ENCODE assay signal across 25 mouse cellular contexts in the genomic region with DNA sequence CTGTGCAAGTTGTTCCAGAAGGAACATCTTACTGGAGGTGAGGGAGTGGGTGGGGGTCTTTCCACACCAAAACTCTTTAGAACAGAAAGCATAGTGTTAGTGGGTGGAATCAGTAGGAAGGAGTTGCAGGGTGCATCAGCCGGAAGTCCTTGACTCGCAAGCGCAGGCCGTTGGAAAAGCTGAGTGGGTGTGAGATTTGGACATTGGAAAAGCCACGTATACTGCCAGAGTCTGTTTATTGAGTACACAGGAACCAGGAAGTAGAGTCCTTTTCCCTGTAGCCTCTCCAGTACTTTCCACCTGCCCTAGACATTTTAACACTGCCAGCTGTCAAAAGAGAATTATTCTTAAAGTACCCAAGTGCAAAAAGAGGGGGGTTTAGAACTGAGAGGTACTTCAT.
"Had no signal": no experiment of that assay in that cellular context is flagged by ENCODE, and none has a peak within 500 bp of the region (broad histone marks: within the 10 kb centered on the region; RNA-seq: fewer than 3 reads in every experiment).

No protein-coding gene starts in this region.

- H3K4me3 ChIP-seq: heart, adult 2 months; heart, embryonic 13.5 days; heart, embryonic 15.5 days; hindbrain, embryonic 13.5 days; hindbrain, embryonic 15.5 days; kidney, embryonic 15.5 days; limb, embryonic 12.5 days; liver, embryonic 13.5 days had no signal

- H3K9ac ChIP-seq: forebrain, postnatal 0 days; heart, embryonic 13.5 days; heart, embryonic 15.5 days; hindbrain, embryonic 13.5 days; hindbrain, embryonic 15.5 days; kidney, embryonic 15.5 days; limb, embryonic 12.5 days; liver, embryonic 13.5 days had no signal

- H3K4me1 ChIP-seq: heart, embryonic 13.5 days; heart, embryonic 15.5 days; hindbrain, embryonic 13.5 days; hindbrain, embryonic 15.5 days; kidney, embryonic 15.5 days; limb, embryonic 12.5 days had no signal

- ATAC-seq: forebrain, postnatal 0 days; hindbrain, postnatal 0 days had no signal

- H3K4me2 ChIP-seq: heart, embryonic 11.5 days; heart, embryonic 13.5 days; heart, embryonic 15.5 days; hindbrain, embryonic 13.5 days; hindbrain, embryonic 15.5 days; kidney, embryonic 15.5 days; limb, embryonic 12.5 days; liver, embryonic 13.5 days had no signal

- H3K27ac ChIP-seq: heart, adult 2 months; heart, embryonic 13.5 days; heart, embryonic 15.5 days; hindbrain, embryonic 13.5 days; hindbrain, embryonic 15.5 days; hindbrain, postnatal 0 days; kidney, embryonic 15.5 days; limb, embryonic 12.5 days; liver, embryonic 13.5 days had no signal

- H3K27me3 ChIP-seq: heart, embryonic 15.5 days; hindbrain, embryonic 15.5 days; kidney, embryonic 15.5 days; limb, embryonic 12.5 days; liver, embryonic 13.5 days had no signal

- H3K36me3 ChIP-seq: heart, embryonic 13.5 days; heart, embryonic 15.5 days; hindbrain, embryonic 13.5 days; hindbrain, embryonic 15.5 days; kidney, embryonic 15.5 days; limb, embryonic 12.5 days; liver, embryonic 13.5 days had no signal

- DNase-seq: forebrain, postnatal 0 days; gastrocnemius, postnatal 14 days; gastrocnemius, postnatal 36 days; heart, adult 11 months; heart, adult 2 months; heart, postnatal 14 days; heart, postnatal 36 days; kidney, adult 18-20 months; kidney, adult 8-10 months; kidney, postnatal 10 days; kidney, postnatal 25 days; kidney, postnatal 4 days; layer of hippocampus, adult 9-11 months; layer of hippocampus, postnatal 36 days; left cerebral cortex, postnatal 4 days; liver; liver, embryonic 13.5 days had no signal

- H3K9me3 ChIP-seq: heart, embryonic 13.5 days; heart, embryonic 15.5 days; hindbrain, embryonic 13.5 days; hindbrain, embryonic 15.5 days; kidney, embryonic 15.5 days; limb, embryonic 12.5 days; liver, embryonic 13.5 days had no signal
